Mouse (Mus musculus) A20 (cell line): ENCODE results near the gene Stox2.

Experiments used
- DNase-seq: peaks from one replicate; pipeline ENCODE4 v3.0.0-alpha.2; 2011; ENCODE audit warnings: low read depth, low spot score

The Stox2 gene

GRCm38 (mm10) chr8:47354523-47355168 lies 91.5 kb downstream of the Stox2 start:
- DNase-seq, result no peak

- no peak for DNase-seq
Measured at GRCm38 (mm10) chr8:47351914-47352701, 94.1 kb downstream of the Stox2 start.

DNA sequence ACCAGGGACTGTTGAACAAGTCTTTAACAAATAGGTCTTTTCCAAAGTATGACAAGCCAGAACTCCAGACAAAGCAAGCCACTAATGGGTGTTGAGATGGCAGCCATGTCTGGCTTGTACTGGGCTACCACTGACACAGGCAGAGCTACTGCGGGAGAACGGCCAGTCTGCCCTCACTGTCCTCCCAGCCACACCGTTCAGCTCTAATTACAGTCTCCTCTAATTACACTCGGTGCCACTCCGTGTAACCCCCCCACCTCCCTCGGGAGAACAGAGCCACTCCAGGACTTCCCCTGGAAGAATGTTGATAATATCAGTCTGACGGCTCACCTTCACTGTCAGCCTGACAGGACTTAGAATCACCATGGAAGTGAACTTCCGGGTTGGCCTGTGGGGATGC lies 97.1 kb downstream of the Stox2 start:
- no peak for DNase-seq

- peak; percentile 4 for DNase-seq
Measured at GRCm38 (mm10) chr8:47347809-47348208, 98.4 kb downstream of the Stox2 start.

- DNase-seq, result no peak
Measured at GRCm38 (mm10) chr8:47345772-47346103, 100.4 kb downstream of the Stox2 start.

DNA sequence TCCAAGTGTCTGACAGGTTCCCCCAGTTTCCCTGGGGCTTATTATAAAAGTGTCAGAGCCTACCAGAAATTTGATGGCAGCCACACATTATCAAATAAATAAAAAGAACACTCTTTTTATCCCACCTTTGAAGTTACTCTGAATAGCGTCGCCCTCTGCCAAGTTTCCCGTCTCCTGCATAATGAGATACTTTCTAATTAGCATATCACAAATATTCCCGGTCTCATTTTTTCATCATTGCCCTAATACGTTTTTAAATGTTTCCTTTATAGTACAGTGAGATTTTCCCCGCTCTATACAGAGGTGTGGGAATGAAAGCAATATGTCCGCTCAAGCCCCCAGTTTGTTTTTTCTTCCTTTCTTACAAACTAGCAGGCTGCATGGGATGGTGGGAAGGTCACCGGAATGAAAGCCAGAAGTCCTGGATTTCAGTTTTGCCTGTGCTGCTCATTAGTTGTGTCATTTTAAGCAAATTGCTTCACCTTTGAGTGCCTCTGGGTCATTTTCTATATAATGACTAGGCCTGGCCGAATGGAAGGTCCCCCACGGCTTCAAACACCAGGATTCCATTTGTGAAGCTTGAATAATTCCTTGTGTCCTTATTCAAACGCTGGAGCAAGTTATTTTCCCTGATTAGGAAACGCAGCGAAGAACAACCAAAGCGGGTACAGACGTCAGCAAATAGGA lies 100.9 kb downstream of the Stox2 start:
- DNase-seq, result no peak

DNA sequence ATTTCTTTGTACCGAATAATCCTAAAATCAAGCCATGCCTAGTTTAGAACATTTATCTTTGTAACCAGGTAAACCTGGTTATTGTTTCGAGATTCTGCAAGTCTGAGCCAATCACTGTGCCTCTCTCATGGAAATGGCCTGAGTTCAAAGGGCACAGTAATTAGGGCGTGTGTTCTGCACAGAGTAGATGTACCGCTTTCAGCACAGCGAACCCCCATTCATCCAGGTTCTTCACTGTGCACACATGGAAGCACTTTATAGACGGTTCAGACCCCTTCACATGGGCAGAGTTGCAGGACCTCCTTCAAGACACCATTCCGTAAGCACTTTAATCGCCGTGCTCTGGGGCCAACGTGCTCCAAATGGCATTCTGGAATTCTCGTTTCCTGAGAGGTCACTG lies 104.7 kb downstream of the Stox2 start:
- no peak for DNase-seq

- DNase-seq, result no peak
Measured at GRCm38 (mm10) chr8:47338691-47339323, 107.4 kb downstream of the Stox2 start.

GRCm38 (mm10) chr8:47336433-47336832 lies 109.7 kb downstream of the Stox2 start:
- no peak for DNase-seq

DNA sequence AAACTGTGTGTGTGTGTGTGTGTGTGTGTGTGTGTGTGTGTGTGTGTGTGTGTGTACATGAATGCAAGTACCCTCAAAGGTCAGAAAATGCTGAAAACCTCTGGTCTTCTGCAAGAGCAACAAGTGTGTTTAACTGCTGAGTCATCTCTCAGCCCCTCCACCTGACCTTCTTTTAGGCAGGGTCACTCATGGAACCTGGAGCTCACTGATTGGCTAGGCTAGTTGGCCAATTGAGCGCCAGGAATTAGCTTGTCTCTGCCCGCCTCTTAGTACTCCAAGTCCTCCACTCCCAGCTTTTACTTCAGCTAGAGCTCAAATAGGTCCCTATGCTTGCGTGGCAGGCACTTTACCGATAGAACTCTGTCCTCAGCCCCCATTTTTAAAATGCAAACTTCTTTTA lies 110.2 kb downstream of the Stox2 start:
- DNase-seq, result no peak

GRCm38 (mm10) chr8:47334223-47334757 lies 111.9 kb downstream of the Stox2 start:
- DNase-seq, result peak; percentile 73

DNA sequence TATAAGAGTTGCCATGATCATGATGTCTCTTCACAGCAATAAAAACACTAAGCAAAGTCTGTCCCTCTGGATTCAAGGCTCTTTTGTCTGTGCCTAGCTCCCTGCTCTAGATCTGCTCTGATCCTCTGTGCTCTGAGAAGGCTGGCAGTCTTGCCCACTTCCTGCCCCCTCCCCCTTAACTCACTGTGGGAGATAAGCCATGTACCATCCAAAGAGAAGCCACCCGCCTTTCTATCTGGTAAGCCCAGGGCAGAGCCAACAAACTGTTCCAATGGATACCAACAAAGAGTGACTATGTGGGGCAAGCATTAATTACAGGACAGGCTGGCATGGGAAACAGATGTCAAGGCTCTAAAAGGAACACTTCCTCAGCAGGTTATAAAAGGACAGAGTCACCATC lies 113.2 kb downstream of the Stox2 start:
- DNase-seq, result no peak

- DNase-seq, result no peak
Measured at GRCm38 (mm10) chr8:47330982-47331381, 115.2 kb downstream of the Stox2 start.

GRCm38 (mm10) chr8:47326348-47326747 lies 119.8 kb downstream of the Stox2 start:
- no peak for DNase-seq

DNA sequence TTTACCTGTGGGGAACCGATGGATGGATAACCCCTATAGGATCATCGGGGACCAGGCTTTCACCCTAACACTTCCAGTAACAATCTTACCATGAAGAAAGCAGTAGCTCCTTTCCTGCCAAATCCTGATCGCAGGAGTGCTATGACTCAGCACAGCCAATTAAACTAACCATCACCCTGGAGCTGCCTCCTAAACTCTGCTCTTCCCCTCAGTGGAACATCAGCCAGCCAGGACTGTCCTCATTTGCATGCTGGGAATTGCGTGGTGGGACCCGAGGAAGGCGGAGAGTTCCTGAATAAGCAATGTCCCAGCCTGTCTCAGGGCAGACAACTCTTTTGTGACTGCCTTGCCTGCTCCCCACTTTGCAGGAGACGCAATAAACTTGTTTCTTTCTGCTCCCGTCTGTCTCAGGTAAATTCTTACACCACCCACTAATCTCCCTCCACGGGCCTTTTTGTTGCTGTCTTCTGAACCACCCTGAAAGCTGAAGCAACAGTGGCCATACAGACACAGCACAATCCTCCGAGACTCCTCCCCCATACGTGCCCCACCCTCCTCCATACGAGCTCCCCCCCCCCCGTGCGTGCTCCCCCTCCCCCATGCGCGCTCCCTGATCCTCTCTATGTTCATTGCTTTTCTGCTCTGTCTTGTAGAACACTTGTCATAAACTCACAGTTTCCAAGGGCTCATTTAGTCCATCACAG lies 121.9 kb downstream of the Stox2 start:
- no peak for DNase-seq

- no peak for DNase-seq
Measured at GRCm38 (mm10) chr8:47321282-47321681, 124.9 kb downstream of the Stox2 start.

DNA sequence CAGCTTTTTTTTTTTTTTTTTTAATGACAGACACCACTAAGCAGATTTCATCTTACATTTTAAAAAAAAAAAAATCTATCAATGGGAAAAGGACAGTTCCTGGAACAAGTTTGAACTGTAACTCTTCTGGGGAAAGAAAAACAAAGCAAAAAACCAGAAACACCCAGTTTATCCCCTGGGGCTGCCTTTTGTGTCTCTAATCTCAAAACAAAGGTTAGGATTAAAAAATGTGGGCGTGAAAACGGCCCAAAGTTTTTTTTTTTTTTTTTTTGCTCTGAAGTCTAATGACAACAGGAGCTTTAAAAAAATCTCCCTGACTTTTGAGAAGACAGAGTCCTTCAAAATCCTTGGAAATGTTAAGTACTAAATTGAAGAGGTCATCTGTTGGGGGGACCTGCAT lies 125.5 kb downstream of the Stox2 start:
- DNase-seq, result no peak

GRCm38 (mm10) chr8:47318468-47318867 lies 127.7 kb downstream of the Stox2 start:
- no peak for DNase-seq

GRCm38 (mm10) chr8:47308176-47308575 lies 138.0 kb downstream of the Stox2 start:
- DNase-seq, result peak; percentile 25

- no peak for DNase-seq
Measured at GRCm38 (mm10) chr8:47306372-47306771, 139.8 kb downstream of the Stox2 start.

- no peak for DNase-seq
Measured at GRCm38 (mm10) chr8:47305880-47306279, 140.3 kb downstream of the Stox2 start.
